ENCODE assay signal across 11 mouse cellular contexts in the genomic region with DNA sequence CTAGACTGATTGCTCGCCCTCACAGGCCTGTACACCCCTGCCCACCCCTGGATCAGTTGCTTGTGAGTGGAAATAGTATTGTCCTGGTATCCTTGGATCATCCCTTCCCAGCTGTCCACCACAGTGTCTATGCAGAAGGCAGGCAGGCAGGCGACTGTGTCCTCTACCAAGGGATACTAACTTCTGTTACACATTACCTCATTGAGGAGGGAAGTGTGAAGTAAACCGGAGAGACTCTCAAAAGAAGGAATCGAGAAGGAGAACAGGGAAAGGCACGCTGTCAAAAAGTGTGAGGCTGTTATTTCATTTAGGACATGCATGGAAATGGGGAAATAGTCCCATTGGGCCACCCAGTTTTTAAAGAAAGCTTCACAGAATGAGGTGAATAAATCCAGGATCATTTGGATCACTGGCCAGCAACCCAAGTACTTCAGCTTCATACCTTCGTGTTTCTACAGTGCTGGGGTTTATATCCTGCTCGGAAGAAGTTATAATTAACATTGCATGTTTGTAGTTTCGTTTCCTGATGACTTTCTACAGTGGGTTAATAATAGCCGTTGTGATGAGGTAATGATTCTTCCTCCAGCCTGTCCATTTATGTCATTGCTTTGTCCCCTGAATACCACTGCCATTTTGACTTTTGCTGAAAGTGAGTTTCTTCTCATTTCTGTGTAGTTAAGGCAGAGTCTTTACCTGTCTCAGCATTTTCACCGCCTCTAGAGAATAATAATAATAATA.
A peak's percentile ranks its signal among the peaks of the same experiment; 100 is the strongest.
DNase-seq lines count a peak whose midpoint lies in the region; ATAC-seq and TF ChIP-seq lines count a peak whose summit lies in the region.
"Had no signal": no experiment of that assay in that cellular context is flagged by ENCODE, and none has a peak within 500 bp of the region (broad histone marks: within the 10 kb centered on the region; RNA-seq: fewer than 3 reads in every experiment).

No protein-coding gene starts in this region.

- H3K9me3 ChIP-seq in heart, embryonic 15.5 days (replicated peaks), result no peaks in the 10 kb centered on the region
- no peaks in the 10 kb centered on the region for H3K9me3 ChIP-seq in liver, postnatal 0 days (ENCODE audit: low read length)
- H3K9me3 ChIP-seq in intestine, embryonic 15.5 days, result no peaks in the 10 kb centered on the region

- H3K27me3 ChIP-seq in heart, embryonic 15.5 days, result no peaks in the 10 kb centered on the region
- no peaks in the 10 kb centered on the region for H3K27me3 ChIP-seq in liver, postnatal 0 days (ENCODE audit: insufficient read depth, low read length)
- H3K27me3 ChIP-seq in intestine, embryonic 15.5 days (replicated peaks), result no peaks in the 10 kb centered on the region

- no peak for DNase-seq in heart, postnatal 36 days
- peak; percentile 19 for DNase-seq in A20 (ENCODE audit: low read depth, low spot score)
- DNase-seq in liver, postnatal 0 days, result no peak
- no peak for DNase-seq in urinary bladder, postnatal 4 days (ENCODE audit: low spot score in 2 of 2)
- DNase-seq: adrenal gland, postnatal 14 days; cerebellum, adult 18-20 months had no signal

- no peak for TF ChIP-seq EP300 in liver, postnatal 0 days (IDR thresholded peaks at IDR 0.05; ENCODE audit: low read depth)

- H3K27ac ChIP-seq in heart, embryonic 15.5 days, result peak overlapping the region; percentile 69
- H3K27ac ChIP-seq in liver, postnatal 0 days (ENCODE audit: low read depth), result peak overlapping the region; percentile 51
- no peak overlapping the region for H3K27ac ChIP-seq in intestine, embryonic 15.5 days

- intact Hi-C loops in heart, postnatal 36 days (cut with DNase I), result loop anchor here (5.0 kb wide), 2 partner anchors 78 to 97 kb away; partner anchors contain the start of gene Cdk6

- ATAC-seq in heart, embryonic 15.5 days (replicated peaks; ENCODE audit: insufficient number of reproducible peaks, insufficient read depth, low FRiP score, low read depth), result no peak; the same call in 1 of the 2 replicates
- ATAC-seq in activated CD4-positive, CD25-positive, alpha-beta regulatory T cell, adult 4 months, result peak; percentile 49
- ATAC-seq in liver, postnatal 0 days, result peak; percentile 58
- no peak for ATAC-seq in intestine, embryonic 15.5 days
- ATAC-seq: hindbrain, embryonic 16.5 days had no signal

- H3K4me3 ChIP-seq in heart, embryonic 15.5 days, result no peak overlapping the region
- no peak overlapping the region for H3K4me3 ChIP-seq in liver, postnatal 0 days (ENCODE audit: low read depth, low read length)
- H3K4me3 ChIP-seq in intestine, embryonic 15.5 days (replicated peaks), result no peak overlapping the region
- H3K4me3 ChIP-seq: myocyte had no signal

- peaks cover 12% of the 10 kb centered on the region for H3K4me1 ChIP-seq in heart, embryonic 15.5 days (replicated peaks)
- H3K4me1 ChIP-seq in liver, postnatal 0 days (ENCODE audit: insufficient read depth), result peaks cover 12% of the 10 kb centered on the region
- no peaks in the 10 kb centered on the region for H3K4me1 ChIP-seq in intestine, embryonic 15.5 days (replicated peaks)

- no peak overlapping the region for H3K9ac ChIP-seq in heart, embryonic 15.5 days
- H3K9ac ChIP-seq in liver, postnatal 0 days (replicated peaks), result no peak overlapping the region
- no peak overlapping the region for H3K9ac ChIP-seq in intestine, embryonic 15.5 days

- TF ChIP-seq CTCF in liver, postnatal 0 days (IDR thresholded peaks at IDR 0.05; ENCODE audit: low read depth), result no peak

- peak overlapping the region; percentile 14; the same call in 1 of the 2 replicates for H3K4me2 ChIP-seq in heart, embryonic 15.5 days
- H3K4me2 ChIP-seq in liver, postnatal 0 days (ENCODE audit: low read depth, low read length), result no peak overlapping the region
- no peak overlapping the region for H3K4me2 ChIP-seq in intestine, embryonic 15.5 days (replicated peaks)

- no peaks in the 10 kb centered on the region for H3K36me3 ChIP-seq in heart, embryonic 15.5 days
- no peaks in the 10 kb centered on the region for H3K36me3 ChIP-seq in liver, postnatal 0 days (replicated peaks; ENCODE audit: insufficient read depth, low read length)
- no peaks in the 10 kb centered on the region for H3K36me3 ChIP-seq in intestine, embryonic 15.5 days

- 59% methylated on average over 10 of the region's 10 CpGs for WGBS in heart, embryonic 15.5 days
- WGBS in liver, postnatal 0 days (ENCODE audit: insufficient replicate concordance), result 57% methylated on average over 10 of the region's 10 CpGs
- WGBS in intestine, embryonic 15.5 days, result 79% methylated on average over 10 of the region's 10 CpGs

Comparison
In these comparisons a context has a peak if more than half of its experiments do, and no peak if none do; other contexts are left out.
1. ATAC-seq: peak in activated CD4-positive, CD25-positive, alpha-beta regulatory T cell, adult 4 months (single experiment) and liver, postnatal 0 days (single experiment); none in heart, embryonic 15.5 days (single experiment) and intestine, embryonic 15.5 days (single experiment).